Mouse (Mus musculus) C2C12 (cell line): ENCODE data around the gene Nek4.

Experiments used
- CEBPB ChIP-seq: IDR thresholded peaks from one replicate; pipeline ENCODE4 v1.6.1; 2011; ENCODE audit warnings: low read depth, mild to moderate bottlenecking, control low read depth, moderate library complexity
- CTCF ChIP-seq: IDR thresholded peaks from one replicate; pipeline ENCODE4 v1.5.1; 2011; ENCODE audit not compliant: control insufficient read depth, insufficient read depth, insufficient read length
- MAX ChIP-seq: IDR thresholded peaks from one replicate; pipeline ENCODE4 v1.6.1; 2011; ENCODE audit warnings: mild to moderate bottlenecking, control low read depth
- MYOD1 ChIP-seq: IDR thresholded peaks from one replicate; pipeline ENCODE4 v1.6.1; 2011; ENCODE audit warnings: low read depth; ENCODE audit not compliant: control insufficient read depth, insufficient read length
- MYOG ChIP-seq: IDR thresholded peaks from one replicate; pipeline ENCODE4 v1.6.1; 2011; ENCODE audit not compliant: control insufficient read depth, insufficient read length; ENCODE audit errors: extremely low read depth
- USF1 ChIP-seq: IDR thresholded peaks from one replicate; pipeline ENCODE4 v1.6.1; 2011; ENCODE audit warnings: low read depth, mild to moderate bottlenecking, control low read depth, moderate library complexity

- TF ChIP-seq CTCF (no peak), USF1 (no peak), MYOD1 (no peak), MAX (no peak), MYOG (no peak), CEBPB (no peak)
Measured at GRCm38 (mm10) chr14:31013928-31014327, 62.8 kb downstream of the Nek4 start.
